Mouse (Mus musculus): ENCODE measurements around the gene Papln.

The Papln gene

GRCm38 (mm10) chr12:83833979-83834378 is 70.5 kb downstream of the Papln start:
- no peak for DNase-seq (ENCODE audit: low spot score)

GRCm38 (mm10) chr12:83841409-83842190 is 78.2 kb downstream of the Papln start:
- no peak for DNase-seq (ENCODE audit: low spot score)
